Mouse (Mus musculus): Measurements from ENCODE around the gene Lsm12. TPM values are rescaled to one million over a fixed set of nuclear protein-coding genes. Genes with fewer than 3 reads are reported as not detected.

Lsm12 gene
- polyA plus RNA-seq, 1 experiment from 2014 or later: 87.8 TPM

DNA sequence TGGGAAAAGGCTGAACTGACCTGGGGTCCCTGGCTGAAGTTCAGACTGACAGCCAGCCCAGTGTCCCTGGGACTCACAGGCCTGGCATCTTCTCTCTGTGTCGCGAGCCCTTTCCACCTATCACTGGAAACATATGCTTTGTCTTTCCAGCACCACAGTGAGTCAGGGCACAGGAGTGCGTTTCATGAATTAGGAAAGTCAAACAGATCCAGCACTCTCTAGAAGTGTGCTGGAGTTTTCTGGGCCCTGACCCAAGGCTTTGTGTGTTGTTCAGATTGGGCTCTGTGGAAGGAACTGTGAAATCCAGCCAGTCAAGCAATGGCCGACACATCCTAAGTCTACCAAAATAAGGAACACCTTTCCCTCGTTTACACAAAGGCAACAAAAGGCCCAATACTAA is 40.1 kb upstream of the Lsm12 start:
- ATAC-seq: no peak
- no peaks in the 10 kb centered on the region for H3K27me3 ChIP-seq (ENCODE audit: control insufficient read depth, insufficient read depth, low read depth, low read length)
- peaks cover 6% of the 10 kb centered on the region; the same call in 1 of the 2 replicates for H3K36me3 ChIP-seq (ENCODE audit: control insufficient read depth, insufficient read depth, low read length)
- peaks cover 42% of the 10 kb centered on the region for H3K4me1 ChIP-seq (ENCODE audit: control insufficient read depth, insufficient read depth, low read length)
- WGBS: 65% methylated on average over 5 of the region's 5 CpGs
- no peaks in the 10 kb centered on the region for H3K9me3 ChIP-seq (replicated peaks; ENCODE audit: control insufficient read depth, low read length, poor library complexity, severe bottlenecking)
- H3K4me3 ChIP-seq (ENCODE audit: low read depth, low read length): no peak overlapping the region
- peak overlapping the region; percentile 36 for H3K4me2 ChIP-seq (ENCODE audit: low read length)
- no peak overlapping the region for H3K27ac ChIP-seq (ENCODE audit: low read length)
- H3K9ac ChIP-seq (ENCODE audit: low read depth, low read length): peak overlapping the region; percentile 23; the same call in 1 of the 2 replicates

DNA sequence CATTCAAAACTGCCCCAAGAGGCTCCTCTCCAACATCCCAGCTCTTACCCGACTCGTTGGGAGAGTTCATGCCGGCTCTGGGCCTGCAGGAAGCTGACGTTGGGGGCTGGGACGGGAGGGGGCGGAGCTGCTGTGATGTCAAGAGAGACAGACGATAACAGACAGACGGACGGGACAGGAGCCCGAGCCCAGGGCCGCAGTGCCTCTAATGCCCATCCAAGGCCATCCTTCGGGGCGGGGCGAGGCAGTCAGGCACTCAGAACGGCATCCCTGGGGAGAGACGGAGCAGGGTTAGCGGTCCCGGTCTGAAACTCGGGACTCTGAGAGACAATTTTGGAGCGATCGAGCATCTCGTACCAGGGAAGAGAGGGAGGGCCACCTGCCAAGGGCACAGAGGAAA is 39.6 kb upstream of the Lsm12 start:
- no peak overlapping the region for H3K27ac ChIP-seq (ENCODE audit: low read length)
- H3K4me1 ChIP-seq (ENCODE audit: control insufficient read depth, insufficient read depth, low read length): peaks cover 42% of the 10 kb centered on the region
- H3K4me3 ChIP-seq (ENCODE audit: low read depth, low read length): no peak overlapping the region
- H3K36me3 ChIP-seq (ENCODE audit: control insufficient read depth, insufficient read depth, low read length): peaks cover 6% of the 10 kb centered on the region; the same call in 1 of the 2 replicates
- 7% methylated on average over 22 of the region's 22 CpGs for WGBS
- no peak for ATAC-seq
- no peaks in the 10 kb centered on the region for H3K27me3 ChIP-seq (ENCODE audit: control insufficient read depth, insufficient read depth, low read depth, low read length)
- no peaks in the 10 kb centered on the region for H3K9me3 ChIP-seq (replicated peaks; ENCODE audit: control insufficient read depth, low read length, poor library complexity, severe bottlenecking)
- peak overlapping the region; percentile 36 for H3K4me2 ChIP-seq (ENCODE audit: low read length)
- peak overlapping the region; percentile 23; the same call in 1 of the 2 replicates for H3K9ac ChIP-seq (ENCODE audit: low read depth, low read length)

DNA sequence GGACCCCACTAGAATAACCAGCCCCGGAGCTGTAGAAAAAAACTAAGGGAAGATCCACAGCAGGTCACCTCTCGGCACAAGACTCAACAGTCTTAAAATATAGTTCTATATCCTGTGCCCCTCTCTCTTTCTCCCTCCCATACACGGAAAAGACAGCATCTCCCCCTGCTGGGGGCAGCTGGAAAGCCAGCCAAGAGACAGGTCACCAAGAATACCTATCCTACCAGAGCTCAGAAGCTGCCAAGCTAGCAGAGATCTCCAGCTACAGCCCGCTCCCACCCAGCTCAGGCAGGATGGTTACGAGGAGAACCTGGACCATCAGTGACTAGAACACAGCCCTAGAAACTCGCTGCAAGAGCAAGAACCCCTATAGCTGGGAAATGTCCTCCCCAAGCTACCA is 38.1 kb upstream of the Lsm12 start:
- H3K9ac ChIP-seq (ENCODE audit: low read depth, low read length): no peak overlapping the region
- peaks cover 6% of the 10 kb centered on the region; the same call in 1 of the 2 replicates for H3K36me3 ChIP-seq (ENCODE audit: control insufficient read depth, insufficient read depth, low read length)
- H3K4me2 ChIP-seq (ENCODE audit: low read length): no peak overlapping the region
- H3K4me3 ChIP-seq (ENCODE audit: low read depth, low read length): no peak overlapping the region
- peaks cover 49% of the 10 kb centered on the region for H3K4me1 ChIP-seq (ENCODE audit: control insufficient read depth, insufficient read depth, low read length)
- no peak overlapping the region for H3K27ac ChIP-seq (ENCODE audit: low read length)
- no peaks in the 10 kb centered on the region for H3K27me3 ChIP-seq (ENCODE audit: control insufficient read depth, insufficient read depth, low read depth, low read length)
- no peak for ATAC-seq
- 49% methylated on average over 6 of the region's 6 CpGs for WGBS
- no peaks in the 10 kb centered on the region for H3K9me3 ChIP-seq (replicated peaks; ENCODE audit: control insufficient read depth, low read length, poor library complexity, severe bottlenecking)

DNA sequence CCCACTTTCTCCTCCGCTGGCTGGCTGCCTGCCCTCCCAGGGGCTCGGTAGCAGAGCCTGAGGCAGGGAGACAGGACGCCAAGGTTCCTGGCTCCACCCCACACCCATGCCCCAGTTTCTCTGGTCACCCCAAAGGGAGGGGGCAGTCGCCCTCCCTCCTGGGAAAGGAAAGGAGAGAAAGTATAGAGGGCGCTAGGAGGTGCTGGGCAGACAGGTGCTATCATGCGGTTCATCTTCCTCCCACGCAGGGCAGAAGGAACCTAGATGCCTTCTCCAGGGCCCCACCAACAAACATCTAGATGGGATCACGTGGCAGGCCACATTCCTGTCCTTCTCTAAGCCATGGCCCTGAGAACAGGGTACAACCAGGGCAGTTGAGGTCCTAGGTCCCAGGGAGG is 36.9 kb upstream of the Lsm12 start:
- no peaks in the 10 kb centered on the region for H3K27me3 ChIP-seq (ENCODE audit: control insufficient read depth, insufficient read depth, low read depth, low read length)
- no peak overlapping the region for H3K4me2 ChIP-seq (ENCODE audit: low read length)
- no peak for ATAC-seq
- H3K9ac ChIP-seq (ENCODE audit: low read depth, low read length): no peak overlapping the region
- peaks cover 48% of the 10 kb centered on the region for H3K4me1 ChIP-seq (ENCODE audit: control insufficient read depth, insufficient read depth, low read length)
- H3K9me3 ChIP-seq (replicated peaks; ENCODE audit: control insufficient read depth, low read length, poor library complexity, severe bottlenecking): no peaks in the 10 kb centered on the region
- 79% methylated on average over 8 of the region's 8 CpGs for WGBS
- H3K36me3 ChIP-seq (ENCODE audit: control insufficient read depth, insufficient read depth, low read length): peaks cover 11% of the 10 kb centered on the region
- H3K27ac ChIP-seq (ENCODE audit: low read length): no peak overlapping the region
- no peak overlapping the region for H3K4me3 ChIP-seq (ENCODE audit: low read depth, low read length)

DNA sequence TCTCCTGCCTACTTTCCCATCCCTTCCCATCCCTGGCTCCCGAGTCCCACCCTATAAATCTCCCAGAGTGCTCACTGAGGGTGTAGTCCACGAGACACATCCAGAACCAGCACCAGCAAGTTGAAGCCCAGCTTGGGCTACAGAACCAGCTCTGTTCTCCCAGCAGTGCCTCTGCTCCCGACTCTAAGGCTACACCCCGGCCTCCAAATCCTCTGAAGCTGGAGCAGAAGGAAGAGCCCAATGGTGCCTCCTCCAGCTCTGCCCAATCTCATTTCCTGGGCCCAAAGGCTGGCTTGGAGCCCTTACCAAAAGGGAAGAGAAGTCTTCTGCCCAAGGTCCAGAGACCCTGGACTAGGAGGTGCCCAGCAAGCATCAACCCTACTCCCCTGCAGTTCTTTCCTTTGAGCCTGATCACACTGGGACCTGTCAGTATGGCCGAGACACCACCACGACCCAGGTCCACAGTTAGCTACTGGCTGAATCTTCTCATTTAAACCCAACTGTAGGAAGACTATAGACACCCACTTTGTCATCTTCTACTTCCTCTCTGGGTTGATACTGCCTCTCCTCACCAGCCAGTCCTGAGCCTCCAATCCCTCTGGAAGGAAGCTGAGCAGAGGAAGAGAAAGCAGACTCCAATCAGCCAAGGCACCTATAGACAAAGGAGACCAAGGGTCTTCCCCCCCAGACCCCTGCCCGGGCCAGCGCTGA is 36.3 kb upstream of the Lsm12 start:
- Histone ChIP-seq H3K4me1 (ENCODE audit: control insufficient read depth, insufficient read depth, low read length) (peaks cover 48% of the 10 kb centered on the region), H3K4me2 (ENCODE audit: low read length) (no peak overlapping the region), H3K4me3 (ENCODE audit: low read depth, low read length) (no peak overlapping the region), H3K36me3 (ENCODE audit: control insufficient read depth, insufficient read depth, low read length) (peaks cover 11% of the 10 kb centered on the region), H3K27me3 (ENCODE audit: control insufficient read depth, insufficient read depth, low read depth, low read length) (no peaks in the 10 kb centered on the region), H3K9ac (ENCODE audit: low read depth, low read length) (no peak overlapping the region), H3K27ac (ENCODE audit: low read length) (no peak overlapping the region), H3K9me3 (replicated peaks; ENCODE audit: control insufficient read depth, low read length, poor library complexity, severe bottlenecking) (no peaks in the 10 kb centered on the region)
- no peak for ATAC-seq
- 91% methylated on average over 8 of the region's 8 CpGs for WGBS

DNA sequence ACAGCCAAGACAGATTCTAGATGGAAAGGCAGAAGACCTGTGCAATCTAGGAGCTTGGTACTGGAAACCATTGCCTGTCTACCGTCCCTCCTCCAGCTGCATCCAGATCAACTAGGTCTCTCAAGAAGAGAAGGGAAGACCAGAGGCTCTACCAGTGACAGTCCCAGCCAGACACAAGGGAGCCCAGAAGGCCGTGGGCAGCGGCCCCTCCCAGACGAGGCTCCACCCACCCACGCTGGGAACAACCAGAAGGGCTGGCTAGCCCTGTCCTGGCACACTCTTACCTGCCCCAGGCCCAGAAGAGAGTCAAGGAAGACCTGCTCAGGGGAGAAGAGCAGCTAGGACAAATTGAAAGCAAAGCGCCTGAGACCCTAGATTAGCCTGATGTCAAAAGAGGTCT is 35.4 kb upstream of the Lsm12 start:
- Histone ChIP-seq H3K9me3 (replicated peaks; ENCODE audit: control insufficient read depth, low read length, poor library complexity, severe bottlenecking) (no peaks in the 10 kb centered on the region), H3K27ac (ENCODE audit: low read length) (no peak overlapping the region), H3K36me3 (ENCODE audit: control insufficient read depth, insufficient read depth, low read length) (peaks cover 11% of the 10 kb centered on the region), H3K4me3 (ENCODE audit: low read depth, low read length) (no peak overlapping the region), H3K4me2 (ENCODE audit: low read length) (no peak overlapping the region), H3K4me1 (ENCODE audit: control insufficient read depth, insufficient read depth, low read length) (peaks cover 48% of the 10 kb centered on the region), H3K27me3 (ENCODE audit: control insufficient read depth, insufficient read depth, low read depth, low read length) (no peaks in the 10 kb centered on the region), H3K9ac (ENCODE audit: low read depth, low read length) (no peak overlapping the region)
- no peak for ATAC-seq
- whole genome bisulfite sequencing: 68% methylated on average over 6 of the region's 6 CpGs

DNA sequence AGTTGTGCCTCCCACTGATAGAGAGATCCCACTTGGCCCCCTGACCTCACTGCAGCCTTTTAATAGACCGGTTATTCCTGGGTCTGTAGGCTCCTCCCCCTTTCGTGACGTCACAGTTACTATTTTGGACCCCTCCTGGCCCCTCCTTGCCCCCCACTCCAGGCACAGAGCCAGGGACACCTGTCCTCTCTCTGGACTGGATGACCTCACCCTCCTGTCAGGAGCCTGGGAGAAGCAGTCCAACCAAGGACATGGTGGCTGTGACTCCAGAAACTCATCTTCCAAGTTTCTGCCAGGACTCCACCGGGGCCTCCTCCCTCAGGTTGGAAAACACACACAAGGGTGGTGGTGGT is 34.9 kb upstream of the Lsm12 start:
- H3K4me1 ChIP-seq (ENCODE audit: control insufficient read depth, insufficient read depth, low read length): peaks cover 45% of the 10 kb centered on the region
- H3K9ac ChIP-seq (ENCODE audit: low read depth, low read length): no peak overlapping the region
- no peaks in the 10 kb centered on the region for H3K27me3 ChIP-seq (ENCODE audit: control insufficient read depth, insufficient read depth, low read depth, low read length)
- no peak overlapping the region for H3K27ac ChIP-seq (ENCODE audit: low read length)
- H3K9me3 ChIP-seq (replicated peaks; ENCODE audit: control insufficient read depth, low read length, poor library complexity, severe bottlenecking): no peaks in the 10 kb centered on the region
- no peak for ATAC-seq
- H3K36me3 ChIP-seq (ENCODE audit: control insufficient read depth, insufficient read depth, low read length): peaks cover 11% of the 10 kb centered on the region
- WGBS: 83% methylated on average over 4 of the region's 4 CpGs
- no peak overlapping the region for H3K4me3 ChIP-seq (ENCODE audit: low read depth, low read length)
- H3K4me2 ChIP-seq (ENCODE audit: low read length): no peak overlapping the region

DNA sequence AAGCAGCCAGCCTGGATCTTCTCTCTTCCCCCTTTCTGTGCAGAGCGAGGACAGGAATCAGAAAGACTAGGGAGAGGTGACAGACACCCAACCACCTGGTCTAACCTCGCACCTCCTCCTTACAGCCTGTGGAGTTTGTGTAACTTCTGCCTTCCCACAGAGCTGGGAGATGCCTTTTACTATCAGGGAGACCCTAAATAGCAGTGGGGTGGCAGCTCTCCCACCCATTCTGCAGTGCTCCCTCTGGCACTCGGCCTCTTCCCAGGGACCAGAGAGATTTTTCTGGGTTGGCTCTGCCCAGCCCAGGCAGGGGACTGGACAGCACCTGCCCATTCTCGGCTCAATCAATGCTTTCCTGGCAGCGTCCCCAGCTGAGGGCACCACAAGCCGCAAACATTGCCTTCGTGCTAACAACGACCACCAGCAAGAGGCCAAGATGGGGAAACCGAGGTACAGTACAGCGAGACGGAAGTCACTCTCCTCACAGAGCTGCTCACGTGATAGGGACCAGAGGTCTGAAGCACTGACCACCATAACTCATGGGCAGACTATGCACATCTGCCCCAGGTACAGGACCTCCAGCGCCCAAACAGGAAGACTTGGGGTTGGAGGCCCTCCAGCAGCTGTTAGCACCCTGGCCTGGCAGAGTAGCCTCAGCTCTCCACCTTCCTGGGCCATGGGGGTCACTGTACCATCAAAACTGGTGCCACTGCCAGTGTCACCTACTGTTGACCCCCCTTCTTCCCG is 34.3 kb upstream of the Lsm12 start:
- 0 out of 2 replicates have a peak, but pooled peaks have one; percentile 4 for ATAC-seq
- Histone ChIP-seq H3K4me2 (ENCODE audit: low read length) (peak overlapping the region; percentile 51), H3K4me3 (ENCODE audit: low read depth, low read length) (no peak overlapping the region; the same call in 1 of the 2 replicates), H3K36me3 (ENCODE audit: control insufficient read depth, insufficient read depth, low read length) (peaks cover 9% of the 10 kb centered on the region), H3K4me1 (ENCODE audit: control insufficient read depth, insufficient read depth, low read length) (peaks cover 44% of the 10 kb centered on the region), H3K27me3 (ENCODE audit: control insufficient read depth, insufficient read depth, low read depth, low read length) (no peaks in the 10 kb centered on the region), H3K9me3 (replicated peaks; ENCODE audit: control insufficient read depth, low read length, poor library complexity, severe bottlenecking) (no peaks in the 10 kb centered on the region), H3K9ac (ENCODE audit: low read depth, low read length) (peak overlapping the region; percentile 54), H3K27ac (ENCODE audit: low read length) (peak overlapping the region; percentile 76)
- WGBS: 71% methylated on average over 14 of the region's 14 CpGs

DNA sequence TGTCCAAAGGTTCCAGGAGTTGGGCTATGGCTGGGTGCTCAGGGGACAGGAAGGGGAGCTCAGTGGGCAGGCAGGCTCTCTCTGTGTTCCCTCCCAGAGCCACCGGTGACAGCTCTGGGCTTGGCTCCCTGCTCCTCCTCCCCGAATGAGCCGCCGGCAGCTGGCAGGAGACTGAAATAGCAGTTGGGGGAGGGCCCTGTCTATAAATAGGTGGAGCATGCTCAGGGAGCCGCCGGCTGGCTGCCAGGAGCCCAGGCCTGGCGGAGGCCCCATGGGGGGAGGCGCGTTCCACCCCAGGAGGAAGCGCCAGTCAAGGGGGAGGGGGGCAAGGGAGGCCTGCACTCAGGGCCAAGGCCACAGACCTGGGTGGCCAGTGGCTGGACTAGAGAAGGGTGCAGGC is 33.7 kb upstream of the Lsm12 start:
- H3K4me1 ChIP-seq (ENCODE audit: control insufficient read depth, insufficient read depth, low read length): peaks cover 49% of the 10 kb centered on the region
- no peaks in the 10 kb centered on the region for H3K27me3 ChIP-seq (ENCODE audit: control insufficient read depth, insufficient read depth, low read depth, low read length)
- H3K4me2 ChIP-seq (ENCODE audit: low read length): peak overlapping the region; percentile 51
- WGBS: 3% methylated on average over 7 of the region's 10 CpGs
- peaks cover 9% of the 10 kb centered on the region for H3K36me3 ChIP-seq (ENCODE audit: control insufficient read depth, insufficient read depth, low read length)
- ATAC-seq: peak; percentile 61
- H3K9ac ChIP-seq (ENCODE audit: low read depth, low read length): peak overlapping the region; percentile 54
- peak overlapping the region; percentile 76 for H3K27ac ChIP-seq (ENCODE audit: low read length)
- H3K9me3 ChIP-seq (replicated peaks; ENCODE audit: control insufficient read depth, low read length, poor library complexity, severe bottlenecking): no peaks in the 10 kb centered on the region
- peak overlapping the region; percentile 25 for H3K4me3 ChIP-seq (ENCODE audit: low read depth, low read length)

All from midbrain, embryonic 16.5 days (tissue).